Mouse (Mus musculus): ENCODE measurements at regions not wholly inside any gene's neighbourhood (a gene's known extent, or its start where the extent isn't known, plus 50 kb on each side); places are given as distances from the start of the nearest gene placed in this dataset.

- H3K4me3 ChIP-seq, result no peak overlapping the region
- ATAC-seq, result no peak
- WGBS, result 39% methylated on average over 2 of the region's 2 CpGs
- no peaks in the 10 kb centered on the region for H3K27me3 ChIP-seq
- H3K9ac ChIP-seq, result no peak overlapping the region
- no peaks in the 10 kb centered on the region for H3K36me3 ChIP-seq (ENCODE audit: poor library complexity, severe bottlenecking)
- no peak overlapping the region for H3K4me2 ChIP-seq
- H3K4me1 ChIP-seq, result no peaks in the 10 kb centered on the region
- H3K27ac ChIP-seq, result no peak overlapping the region
- H3K9me3 ChIP-seq (replicated peaks), result no peaks in the 10 kb centered on the region
These were observed 282.1 kb upstream of the Rasa1 start for GRCm38 (mm10) chr13:85570886-85571527.

- ATAC-seq, result no peak
- Histone ChIP-seq H3K9ac (no peak overlapping the region), H3K4me1 (no peaks in the 10 kb centered on the region), H3K27me3 (no peaks in the 10 kb centered on the region), H3K4me2 (no peak overlapping the region), H3K4me3 (no peak overlapping the region), H3K27ac (no peak overlapping the region), H3K9me3 (replicated peaks) (no peaks in the 10 kb centered on the region), H3K36me3 (ENCODE audit: poor library complexity, severe bottlenecking) (no peaks in the 10 kb centered on the region)
- WGBS, result 92% methylated on average over 2 of the region's 2 CpGs
These were observed 268.9 kb upstream of the Rasa1 start for GRCm38 (mm10) chr13:85557821-85558220.

- Histone ChIP-seq H3K4me1 (no peaks in the 10 kb centered on the region), H3K4me2 (no peak overlapping the region), H3K4me3 (no peak overlapping the region), H3K36me3 (ENCODE audit: poor library complexity, severe bottlenecking) (no peaks in the 10 kb centered on the region), H3K9ac (no peak overlapping the region), H3K27me3 (no peaks in the 10 kb centered on the region), H3K27ac (no peak overlapping the region), H3K9me3 (replicated peaks) (no peaks in the 10 kb centered on the region)
- ATAC-seq, result peak; percentile 66
- 11% methylated on average over 5 of the region's 5 CpGs for WGBS
These were observed 267.3 kb upstream of the Rasa1 start for GRCm38 (mm10) chr13:85556101-85556853.

DNA sequence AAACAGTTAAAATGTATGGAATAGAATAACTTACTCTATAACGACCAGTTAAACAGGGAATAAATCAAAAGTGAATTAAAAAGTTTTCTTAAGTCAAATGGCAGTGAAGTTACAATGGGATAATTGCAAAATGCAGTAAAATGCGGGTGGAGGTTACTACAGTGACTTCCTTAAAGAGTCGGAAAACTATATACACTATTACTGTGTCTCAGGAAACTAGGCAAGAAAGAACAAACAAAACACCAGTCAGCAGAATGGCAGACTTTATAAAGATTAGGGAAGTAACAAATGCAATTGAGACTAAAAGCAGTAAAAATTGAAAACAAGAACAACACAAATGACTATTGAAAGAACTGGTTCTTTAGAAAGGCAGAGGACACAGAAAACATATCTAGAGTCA lies 264.1 kb upstream of the Rasa1 start:
- Histone ChIP-seq H3K27ac (no peak overlapping the region), H3K4me1 (no peaks in the 10 kb centered on the region), H3K9ac (no peak overlapping the region), H3K36me3 (ENCODE audit: poor library complexity, severe bottlenecking) (no peaks in the 10 kb centered on the region), H3K9me3 (replicated peaks) (peaks cover 7% of the 10 kb centered on the region), H3K4me3 (no peak overlapping the region), H3K27me3 (no peaks in the 10 kb centered on the region), H3K4me2 (no peak overlapping the region)
- WGBS, result 86% methylated on average over 3 of the region's 3 CpGs
- no peak for ATAC-seq

- no peaks in the 10 kb centered on the region for H3K27me3 ChIP-seq
- no peak overlapping the region for H3K4me2 ChIP-seq
- ATAC-seq, result no peak
- H3K4me1 ChIP-seq, result no peaks in the 10 kb centered on the region
- no peak overlapping the region for H3K9ac ChIP-seq
- no peak overlapping the region for H3K4me3 ChIP-seq
- 86% methylated on average over 1 of the region's 1 CpGs for WGBS
- H3K27ac ChIP-seq, result no peak overlapping the region
- no peaks in the 10 kb centered on the region for H3K36me3 ChIP-seq (ENCODE audit: poor library complexity, severe bottlenecking)
- no peaks in the 10 kb centered on the region for H3K9me3 ChIP-seq (replicated peaks)
These were observed 220.7 kb upstream of the Rasa1 start for GRCm38 (mm10) chr13:85509671-85510070.

DNA sequence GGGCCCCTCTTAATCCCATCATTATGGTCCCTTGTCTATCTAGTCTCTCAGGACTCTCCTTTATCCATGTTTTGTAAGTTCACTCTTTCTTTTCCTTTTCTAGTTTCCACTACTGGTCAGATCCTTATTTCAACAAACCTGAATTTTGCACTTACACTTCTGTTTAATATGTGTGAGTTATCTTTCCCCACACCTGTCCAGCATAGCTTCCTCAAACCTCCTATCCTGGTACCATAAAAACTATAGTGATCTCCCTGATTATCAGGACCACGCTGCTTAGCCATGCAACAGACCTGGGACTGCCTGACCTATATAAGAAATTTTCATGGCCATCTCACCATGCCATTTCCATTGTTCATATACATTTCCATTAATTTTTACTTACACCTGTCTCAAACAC lies 219.6 kb upstream of the Rasa1 start:
- Histone ChIP-seq H3K4me2 (no peak overlapping the region), H3K9ac (no peak overlapping the region), H3K27ac (no peak overlapping the region), H3K9me3 (replicated peaks) (no peaks in the 10 kb centered on the region), H3K27me3 (no peaks in the 10 kb centered on the region), H3K4me1 (no peaks in the 10 kb centered on the region), H3K36me3 (ENCODE audit: poor library complexity, severe bottlenecking) (no peaks in the 10 kb centered on the region), H3K4me3 (no peak overlapping the region)
- ATAC-seq, result no peak
- 87% methylated on average over 1 of the region's 1 CpGs for WGBS

- Histone ChIP-seq H3K9me3 (replicated peaks) (no peaks in the 10 kb centered on the region), H3K4me2 (no peak overlapping the region), H3K36me3 (ENCODE audit: poor library complexity, severe bottlenecking) (no peaks in the 10 kb centered on the region), H3K27ac (no peak overlapping the region), H3K27me3 (no peaks in the 10 kb centered on the region), H3K4me1 (no peaks in the 10 kb centered on the region), H3K9ac (no peak overlapping the region), H3K4me3 (no peak overlapping the region)
- WGBS, result 72% methylated on average over 6 of the region's 6 CpGs
- no peak for ATAC-seq
These were observed 218.6 kb upstream of the Rasa1 start for GRCm38 (mm10) chr13:85507374-85508101.

GRCm38 (mm10) chr13:85506875-85507274 lies 217.9 kb upstream of the Rasa1 start:
- no peak overlapping the region for H3K4me3 ChIP-seq
- no peak overlapping the region for H3K4me2 ChIP-seq
- no peaks in the 10 kb centered on the region for H3K4me1 ChIP-seq
- no peak overlapping the region for H3K9ac ChIP-seq
- H3K36me3 ChIP-seq (ENCODE audit: poor library complexity, severe bottlenecking), result no peaks in the 10 kb centered on the region
- no peak for ATAC-seq
- H3K27me3 ChIP-seq, result no peaks in the 10 kb centered on the region
- H3K27ac ChIP-seq, result no peak overlapping the region
- 76% methylated on average over 1 of the region's 1 CpGs for WGBS
- no peaks in the 10 kb centered on the region for H3K9me3 ChIP-seq (replicated peaks)

DNA sequence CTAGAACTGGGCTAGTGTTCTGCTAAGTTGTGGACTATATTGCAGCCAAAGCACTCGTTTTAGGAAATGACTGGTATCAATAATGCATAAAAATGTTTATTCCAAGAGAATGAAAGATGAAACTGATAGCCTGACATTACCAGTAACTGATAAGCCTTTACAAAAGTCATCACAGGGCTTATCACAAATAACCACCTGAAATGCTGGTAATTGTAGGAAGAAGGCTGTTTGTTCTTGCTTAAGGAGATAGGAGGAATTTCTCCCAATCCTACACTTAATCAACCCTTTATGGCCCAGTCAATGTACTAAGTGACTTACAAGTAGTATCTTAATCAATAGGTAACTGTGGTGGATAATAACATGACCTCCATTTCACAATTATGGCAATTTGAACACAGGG lies 217.1 kb upstream of the Rasa1 start:
- H3K4me3 ChIP-seq, result no peak overlapping the region
- no peaks in the 10 kb centered on the region for H3K4me1 ChIP-seq
- H3K9ac ChIP-seq, result no peak overlapping the region
- H3K27me3 ChIP-seq, result no peaks in the 10 kb centered on the region
- no peaks in the 10 kb centered on the region for H3K9me3 ChIP-seq (replicated peaks)
- H3K4me2 ChIP-seq, result no peak overlapping the region
- 64% methylated on average over 1 of the region's 1 CpGs for WGBS
- no peak for ATAC-seq
- no peaks in the 10 kb centered on the region for H3K36me3 ChIP-seq (ENCODE audit: poor library complexity, severe bottlenecking)
- no peak overlapping the region for H3K27ac ChIP-seq

DNA sequence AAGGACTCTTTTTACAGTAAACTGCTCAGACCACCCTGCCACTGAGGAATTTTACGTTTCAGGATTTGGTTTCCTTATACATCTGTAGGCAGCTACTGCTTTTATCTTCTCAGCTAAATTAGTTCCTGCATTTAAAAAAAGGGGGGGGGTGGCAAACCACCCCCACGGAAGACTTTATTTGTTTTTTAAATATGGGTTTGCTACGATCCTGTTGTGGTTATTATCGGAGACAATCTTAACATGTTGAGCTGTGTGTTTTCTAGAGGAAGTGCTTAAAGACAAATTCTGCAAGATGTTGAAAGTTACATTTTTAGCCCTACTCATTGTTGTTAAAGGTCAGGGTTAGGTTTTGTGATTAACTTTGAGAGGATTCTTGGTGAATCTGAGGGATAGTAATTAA lies 216.1 kb upstream of the Rasa1 start:
- Histone ChIP-seq H3K4me2 (no peak overlapping the region), H3K36me3 (ENCODE audit: poor library complexity, severe bottlenecking) (no peaks in the 10 kb centered on the region), H3K27ac (no peak overlapping the region), H3K9ac (no peak overlapping the region), H3K4me3 (no peak overlapping the region), H3K4me1 (no peaks in the 10 kb centered on the region), H3K27me3 (no peaks in the 10 kb centered on the region), H3K9me3 (replicated peaks) (no peaks in the 10 kb centered on the region)
- ATAC-seq, result no peak
- WGBS, result 84% methylated on average over 4 of the region's 4 CpGs

- Histone ChIP-seq H3K4me3 (no peak overlapping the region), H3K4me2 (no peak overlapping the region), H3K4me1 (no peaks in the 10 kb centered on the region), H3K27me3 (no peaks in the 10 kb centered on the region), H3K9me3 (replicated peaks) (no peaks in the 10 kb centered on the region), H3K9ac (no peak overlapping the region), H3K27ac (no peak overlapping the region), H3K36me3 (ENCODE audit: poor library complexity, severe bottlenecking) (no peaks in the 10 kb centered on the region)
- WGBS, result 65% methylated on average over 4 of the region's 4 CpGs
- no peak for ATAC-seq
These were observed 215.1 kb upstream of the Rasa1 start for GRCm38 (mm10) chr13:85504001-85504400.

DNA sequence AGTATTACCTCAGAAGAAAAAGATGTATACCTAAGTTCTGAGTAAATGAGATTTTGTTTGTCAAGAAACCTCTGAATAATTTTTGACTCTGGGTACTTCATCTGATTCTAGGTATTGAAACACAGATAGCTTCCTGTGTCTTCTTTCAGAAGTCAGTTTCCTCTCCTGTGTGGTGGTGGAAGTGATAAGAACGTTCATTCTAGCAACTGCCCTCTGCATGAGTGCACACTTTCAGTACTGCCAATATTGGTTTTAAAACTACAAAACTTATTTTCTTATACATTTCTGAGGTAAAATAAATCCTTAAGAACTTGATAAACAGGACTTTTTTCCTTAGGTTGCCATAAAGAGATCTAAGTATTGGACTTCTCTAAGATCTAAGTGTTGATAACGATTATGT lies 209.8 kb upstream of the Rasa1 start:
- WGBS, result 83% methylated on average over 2 of the region's 2 CpGs

More for the DNA sequence above, 209.8 kb upstream of the Rasa1 start:
- H3K4me2 ChIP-seq, result no peak overlapping the region
- no peak overlapping the region for H3K4me3 ChIP-seq
- H3K4me1 ChIP-seq, result no peaks in the 10 kb centered on the region
- no peak overlapping the region for H3K9ac ChIP-seq
- no peaks in the 10 kb centered on the region for H3K36me3 ChIP-seq (ENCODE audit: poor library complexity, severe bottlenecking)
- no peak for ATAC-seq
- H3K27me3 ChIP-seq, result no peaks in the 10 kb centered on the region
- H3K27ac ChIP-seq, result no peak overlapping the region
- no peaks in the 10 kb centered on the region for H3K9me3 ChIP-seq (replicated peaks)

Measured in forebrain, embryonic 13.5 days (tissue).